21 mouse cellular contexts compared by ENCODE assay signal in the genomic region with DNA sequence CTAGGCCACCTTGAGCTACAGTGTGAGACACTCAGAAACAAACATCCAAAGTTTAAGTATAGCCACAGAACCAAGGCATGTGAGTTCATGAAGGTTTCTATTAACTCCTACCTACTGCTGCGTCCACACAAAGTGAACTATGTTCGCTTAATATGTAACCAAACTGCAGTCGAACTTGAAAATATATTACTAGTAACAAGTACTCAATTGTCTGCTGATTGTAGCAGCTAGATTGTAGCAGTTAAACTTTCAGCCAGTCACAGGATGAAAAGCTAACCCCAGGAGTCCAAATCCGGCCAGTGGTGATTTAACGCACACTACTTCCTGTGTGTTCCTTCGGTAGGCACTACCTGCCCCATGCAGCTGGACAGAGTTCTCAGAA.
DNase-seq lines count a peak whose midpoint lies in the region; ATAC-seq and TF ChIP-seq lines count a peak whose summit lies in the region.
"Had no signal": no experiment of that assay in that cellular context is flagged by ENCODE, and none has a peak within 500 bp of the region (broad histone marks: within the 10 kb centered on the region; RNA-seq: fewer than 3 reads in every experiment).

No protein-coding gene starts in this region.

- H3K9me3 ChIP-seq in liver, postnatal 0 days (ENCODE audit: low read length): no peaks in the 10 kb centered on the region
- H3K9me3 ChIP-seq: heart, embryonic 15.5 days; lung, embryonic 15.5 days; neural tube, embryonic 15.5 days had no signal

- H3K4me1 ChIP-seq in liver, postnatal 0 days (ENCODE audit: insufficient read depth): no peaks in the 10 kb centered on the region
- H3K4me1 ChIP-seq: lung, embryonic 15.5 days; neural tube, embryonic 15.5 days had no signal

- H3K9ac ChIP-seq in liver, postnatal 0 days (replicated peaks): no peak overlapping the region
- H3K9ac ChIP-seq: forebrain, postnatal 0 days; heart, embryonic 15.5 days; lung, embryonic 15.5 days; neural tube, embryonic 15.5 days had no signal

- 0 out of 2 replicates have a peak overlapping the region, but pooled peaks have one; percentile 35 for H3K27ac ChIP-seq in liver, postnatal 0 days (ENCODE audit: low read depth)
- H3K27ac ChIP-seq: heart, adult 2 months; heart, embryonic 15.5 days; hindbrain, postnatal 0 days; lung, embryonic 15.5 days; neural tube, embryonic 15.5 days had no signal

- TF ChIP-seq CTCF in liver, postnatal 0 days (IDR thresholded peaks at IDR 0.05; ENCODE audit: low read depth): no peak

- DNase-seq in liver, postnatal 0 days: no peak
- DNase-seq in liver: no peak
- peak; percentile 90 for DNase-seq in kidney, adult 9 months
- DNase-seq in kidney, postnatal 36 days: peak; percentile 62 to 79
- no peak for DNase-seq in lung, postnatal 36 days
- no peak for DNase-seq in left cerebral cortex, postnatal 4 days
- DNase-seq: adrenal gland, adult 8-10 months; cerebellum, adult 11-12 months; cerebellum, postnatal 25 days; forebrain, postnatal 0 days; gastrocnemius, postnatal 10 days; heart, adult 2 months; midbrain, embryonic 14.5 days; retina, postnatal 1 day; thymus, postnatal 14 days had no signal

- WGBS in liver, postnatal 0 days (ENCODE audit: insufficient replicate concordance): 50% methylated on average over 6 of the region's 6 CpGs

- H3K4me3 ChIP-seq in liver, postnatal 0 days (ENCODE audit: low read depth, low read length): no peak overlapping the region
- H3K4me3 ChIP-seq: heart, adult 2 months; heart, embryonic 15.5 days; lung, embryonic 15.5 days; myocyte; neural tube, embryonic 15.5 days had no signal

- H3K36me3 ChIP-seq in liver, postnatal 0 days (replicated peaks; ENCODE audit: insufficient read depth, low read length): no peaks in the 10 kb centered on the region
- H3K36me3 ChIP-seq: heart, embryonic 15.5 days; lung, embryonic 15.5 days; neural tube, embryonic 15.5 days had no signal

- intact Hi-C loops in left cerebral cortex, postnatal 4 days (cut with DNase I): no loop called here

- no peaks in the 10 kb centered on the region for H3K27me3 ChIP-seq in liver, postnatal 0 days (ENCODE audit: insufficient read depth, low read length)
- H3K27me3 ChIP-seq: heart, embryonic 15.5 days; lung, embryonic 15.5 days; neural tube, embryonic 15.5 days had no signal

- H3K4me2 ChIP-seq in liver, postnatal 0 days (ENCODE audit: low read depth, low read length): no peak overlapping the region
- H3K4me2 ChIP-seq: heart, embryonic 15.5 days; lung, embryonic 15.5 days; neural tube, embryonic 15.5 days had no signal

- peak; percentile 56; the same call in 1 of the 2 replicates for ATAC-seq in liver, postnatal 0 days
- ATAC-seq in erythroblast, adult 5-6 weeks (replicated peaks; ENCODE audit: low FRiP score, poor library complexity, severe bottlenecking): no peak
- ATAC-seq: forebrain, postnatal 0 days; hindbrain, postnatal 0 days had no signal

- no peak for TF ChIP-seq EP300 in liver, postnatal 0 days (IDR thresholded peaks at IDR 0.05; ENCODE audit: low read depth)

Comparison
In these comparisons a context has a peak if more than half of its experiments do, and no peak if none do; other contexts are left out.
1. DNase-seq: peak in kidney, adult 9 months (single experiment) and kidney, postnatal 36 days (2 of 2); none in liver, postnatal 0 days (single experiment), liver (single experiment), lung, postnatal 36 days (single experiment) and left cerebral cortex, postnatal 4 days (single experiment).